Mouse (Mus musculus) CH12.LX (cell line): Measurements from ENCODE around the gene Eml2. TPM values are rescaled to one million over a fixed set of nuclear protein-coding genes. Genes with fewer than 3 reads are reported as not detected.

ENCODE experiments used
- DNase-seq: peaks from one replicate; pipeline ENCODE4 v3.0.0-alpha.2; 2013; ENCODE audit errors: extremely low read depth
- H3K27ac ChIP-seq: 2 replicates; pipeline ENCODE4 v1.5.1; 2012; ENCODE audit warnings: low read depth, mild to moderate bottlenecking, control low read depth, moderate library complexity; ENCODE audit not compliant: insufficient read depth
- H3K27me3 ChIP-seq: replicated peaks from 2 replicates; pipeline ENCODE3; 2012; ENCODE audit warnings: inconsistent platforms
- H3K36me3 ChIP-seq, 2 experiments: replicated peaks in 1 of 2; 2 replicates each; pipeline versions ENCODE3 to v1.6.1; 2012; ENCODE audit warnings: inconsistent platforms in 1 of 2, low read length in 1 of 2, mild to moderate bottlenecking in 1 of 2, mixed read lengths in 1 of 2, moderate library complexity in 1 of 2; ENCODE audit not compliant: control insufficient read depth in 1 of 2, insufficient read depth in 1 of 2
- H3K4me1 ChIP-seq, 2 experiments: 2 replicates each; pipeline ENCODE4 v1.6.1; 2012; ENCODE audit warnings: inconsistent platforms in 1 of 2, moderate library complexity in 1 of 2; ENCODE audit not compliant: insufficient read depth in 2 of 2, control insufficient read depth in 1 of 2
- H3K4me2 ChIP-seq: 2 replicates; pipeline ENCODE4 v1.6.1; 2012; ENCODE audit warnings: low read depth, mild to moderate bottlenecking, control low read depth; ENCODE audit not compliant: poor library complexity, insufficient read depth, severe bottlenecking
- H3K4me3 ChIP-seq, 3 experiments: fragments of 150-350 bp in 1 of 3; sonication (generic) in 1 of 3; replicated peaks in 1 of 3; 2 replicates each; pipeline versions ENCODE3 to v1.5.1; 2011 to 2012; ENCODE audit warnings: low read depth in 2 of 3, low read length in 2 of 3, mild to moderate bottlenecking in 2 of 3, moderate library complexity in 2 of 3, control low read depth in 1 of 3, improper control_type of control experiment in 1 of 3, inconsistent platforms in 1 of 3, mixed read lengths in 1 of 3; ENCODE audit not compliant: poor library complexity in 1 of 3
- H3K79me2 ChIP-seq: replicated peaks from 2 replicates; pipeline ENCODE4 v1.6.1; 2012; ENCODE audit warnings: mild to moderate bottlenecking, moderate library complexity; ENCODE audit not compliant: control insufficient read depth, poor library complexity, insufficient read depth, severe bottlenecking; ENCODE audit errors: extremely low read depth
- H3K9ac ChIP-seq: 2 replicates; pipeline ENCODE4 v1.6.1; 2012; ENCODE audit warnings: low read depth, mild to moderate bottlenecking, control low read depth, moderate library complexity; ENCODE audit not compliant: insufficient read depth
- H3K9me3 ChIP-seq: replicated peaks from 2 replicates; pipeline ENCODE3; 2012; ENCODE audit warnings: low read length, inconsistent platforms, mixed read lengths
- BHLHE40 ChIP-seq: IDR thresholded peaks from 2 replicates; pipeline ENCODE4 v1.6.1; 2011; ENCODE audit warnings: mild to moderate bottlenecking, low read depth, low read length, improper control_type of control experiment
- CHD2 ChIP-seq: IDR thresholded peaks from 2 replicates; pipeline ENCODE4 v1.6.1; 2011; ENCODE audit warnings: low read length, improper control_type of control experiment
- CTCF ChIP-seq, 2 experiments: IDR thresholded peaks in 1 of 2; conservative IDR thresholded peaks in 1 of 2; 2 replicates each; pipeline ENCODE4 v1.5.1; 2011 to 2012; ENCODE audit warnings: low read depth in 2 of 2, low read length in 2 of 2, improper control_type of control experiment in 1 of 2, inconsistent platforms in 1 of 2, mild to moderate bottlenecking in 1 of 2, moderate library complexity in 1 of 2
- E2F4 ChIP-seq: IDR thresholded peaks from 2 replicates; pipeline ENCODE4 v1.6.1; 2011; ENCODE audit warnings: low read depth, low read length, improper control_type of control experiment; ENCODE audit not compliant: insufficient replicate concordance
- ELF1 ChIP-seq: IDR thresholded peaks from 2 replicates; pipeline ENCODE4 v1.6.1; 2014; ENCODE audit warnings: low read depth, mild to moderate bottlenecking, inconsistent platforms, low read length, improper control_type of control experiment
- EP300 ChIP-seq: IDR thresholded peaks from 2 replicates; pipeline ENCODE4 v1.6.1; 2011; ENCODE audit warnings: low read length, improper control_type of control experiment
- ETS1 ChIP-seq: conservative IDR thresholded peaks from 2 replicates; pipeline ENCODE4 v1.6.1; 2012; ENCODE audit warnings: low read depth, mild to moderate bottlenecking, inconsistent platforms, low read length, improper control_type of control experiment, moderate library complexity
- GABPA ChIP-seq: IDR thresholded peaks from 2 replicates; pipeline ENCODE4 v1.6.1; 2012; ENCODE audit warnings: low read depth, low read length, improper control_type of control experiment, inconsistent platforms; ENCODE audit not compliant: insufficient replicate concordance
- HCFC1 ChIP-seq: IDR thresholded peaks from 2 replicates; pipeline ENCODE4 v1.6.1; 2012; ENCODE audit warnings: low read depth, mild to moderate bottlenecking, inconsistent platforms, low read length, improper control_type of control experiment
- IRF4 ChIP-seq: IDR thresholded peaks from 2 replicates; pipeline ENCODE4 v1.6.1; 2014; ENCODE audit warnings: low read depth, mild to moderate bottlenecking, inconsistent platforms, low read length, improper control_type of control experiment
- JUN ChIP-seq: IDR thresholded peaks from 2 replicates; pipeline ENCODE4 v1.6.1; 2011; ENCODE audit warnings: low read depth, mild to moderate bottlenecking, low read length, improper control_type of control experiment, moderate library complexity; ENCODE audit not compliant: insufficient read depth
- JUND ChIP-seq: conservative IDR thresholded peaks from 2 replicates; pipeline ENCODE4 v1.6.1; 2011; ENCODE audit warnings: low read depth, low read length, improper control_type of control experiment
- KAT2A ChIP-seq: IDR thresholded peaks from 2 replicates; pipeline ENCODE4 v1.6.1; 2012; ENCODE audit warnings: low read length, improper control_type of control experiment, inconsistent platforms; ENCODE audit not compliant: insufficient replicate concordance
- MAFK ChIP-seq: IDR thresholded peaks from 2 replicates; pipeline ENCODE4 v1.6.1; 2011; ENCODE audit warnings: low read length, improper control_type of control experiment; ENCODE audit not compliant: insufficient replicate concordance
- MAX ChIP-seq: IDR thresholded peaks from 2 replicates; pipeline ENCODE4 v1.6.1; 2011; ENCODE audit warnings: low read length, improper control_type of control experiment
- MAZ ChIP-seq: IDR thresholded peaks from 2 replicates; pipeline ENCODE4 v1.6.1; 2012; ENCODE audit warnings: low read depth, mild to moderate bottlenecking, inconsistent platforms, low read length, improper control_type of control experiment, moderate library complexity
- MEF2A ChIP-seq: IDR thresholded peaks from 2 replicates; pipeline ENCODE4 v1.6.1; 2014; ENCODE audit warnings: low read depth, mild to moderate bottlenecking, inconsistent platforms, low read length, improper control_type of control experiment, borderline replicate concordance
- MXI1 ChIP-seq: IDR thresholded peaks from 2 replicates; pipeline ENCODE4 v1.6.1; 2011; ENCODE audit warnings: mild to moderate bottlenecking, low read depth, low read length, improper control_type of control experiment
- MYC ChIP-seq: IDR thresholded peaks from 2 replicates; pipeline ENCODE4 v1.6.1; 2011; ENCODE audit warnings: low read depth, mild to moderate bottlenecking, improper control_type of control experiment, low read length
- NELFE ChIP-seq: IDR thresholded peaks from 2 replicates; pipeline ENCODE4 v1.6.1; 2011; ENCODE audit warnings: low read depth, low read length, improper control_type of control experiment
- NRF1 ChIP-seq: IDR thresholded peaks from 2 replicates; pipeline ENCODE4 v1.6.1; 2014; ENCODE audit warnings: low read depth, mild to moderate bottlenecking, inconsistent platforms, low read length, improper control_type of control experiment, moderate library complexity
- POLR2A ChIP-seq: IDR thresholded peaks from 2 replicates; pipeline ENCODE4 v1.6.1; 2011; ENCODE audit warnings: low read depth, mild to moderate bottlenecking, improper control_type of control experiment, low read length
- POLR2AphosphoS2 ChIP-seq: IDR thresholded peaks from 2 replicates; pipeline ENCODE4 v1.6.1; 2011; ENCODE audit warnings: low read depth, low read length, improper control_type of control experiment
- RAD21 ChIP-seq: IDR thresholded peaks from 2 replicates; pipeline ENCODE4 v1.6.1; 2011; ENCODE audit warnings: low read depth, mild to moderate bottlenecking, low read length, improper control_type of control experiment, moderate library complexity
- RCOR1 ChIP-seq: conservative IDR thresholded peaks from 2 replicates; pipeline ENCODE4 v1.6.1; 2012; ENCODE audit warnings: low read depth, mild to moderate bottlenecking, inconsistent platforms, low read length, improper control_type of control experiment
- SIN3A ChIP-seq: IDR thresholded peaks from 2 replicates; pipeline ENCODE4 v1.6.1; 2012; ENCODE audit warnings: low read length, improper control_type of control experiment, inconsistent platforms
- SMC3 ChIP-seq: IDR thresholded peaks from 2 replicates; pipeline ENCODE4 v1.6.1; 2011; ENCODE audit warnings: low read depth, low read length, improper control_type of control experiment
- TBP ChIP-seq: conservative IDR thresholded peaks from 2 replicates; pipeline ENCODE4 v1.6.1; 2011; ENCODE audit warnings: low read depth, low read length, improper control_type of control experiment
- TCF12 ChIP-seq: IDR thresholded peaks from 2 replicates; pipeline ENCODE4 v1.6.1; 2014; ENCODE audit warnings: low read depth, mild to moderate bottlenecking, inconsistent platforms, low read length, improper control_type of control experiment
- UBTF ChIP-seq: IDR thresholded peaks from 2 replicates; pipeline ENCODE4 v1.6.1; 2012; ENCODE audit warnings: low read depth, mild to moderate bottlenecking, inconsistent platforms, low read length, improper control_type of control experiment, moderate library complexity
- USF1 ChIP-seq: IDR thresholded peaks from 2 replicates; pipeline ENCODE4 v1.6.1; 2014; ENCODE audit warnings: low read depth, mild to moderate bottlenecking, inconsistent platforms, low read length, improper control_type of control experiment
- ZKSCAN1 ChIP-seq: IDR thresholded peaks from 2 replicates; pipeline ENCODE4 v1.6.1; 2012; ENCODE audit warnings: low read depth, inconsistent platforms, low read length, improper control_type of control experiment, borderline replicate concordance
- ZMIZ1 ChIP-seq: IDR thresholded peaks from 2 replicates; pipeline ENCODE4 v1.6.1; 2012; ENCODE audit warnings: low read depth, mild to moderate bottlenecking, inconsistent platforms, low read length, improper control_type of control experiment
- dilution Hi-C: fragments of 300-500 bp; cut with MboI; formaldehyde crosslinking; loops from 2 replicates; pipeline ENCODE4 v1.14.3; 2020; ENCODE audit warnings: low sequenced_read_pairs; ENCODE audit not compliant: extremely low pct_unique_long_range_greater_than_20kb, extremely low pct_ligation_motif_present
- in situ Hi-C: fragments of 300-500 bp; cut with MboI; formaldehyde crosslinking; loops from 3 replicates; pipeline ENCODE4 v1.14.3; 2019; ENCODE audit warnings: low sequenced_read_pairs, low pct_ligation_motif_present, low pct_unique_long_range_greater_than_20kb, mixed read lengths
- polyA plus RNA-seq: library from polyadenylated mRNA; unstranded; fragments of >175 nt; gene quantifications from 2 replicates; pipeline ENCODE4 v1.2.1, GENCODE M21; 2012; ENCODE audit warnings: low read depth; ENCODE audit not compliant: insufficient read length
- total RNA-seq, 2 experiments: library from RNA; depleted of rRNA; stranded (reverse); fragments of 300-350 nt in 1 of 2; fragments of >200 nt in 1 of 2; gene quantifications; 2 replicates each; pipeline ENCODE4 v1.2.3; 2012 to 2014

Eml2 gene
- total and polyA plus RNA-seq, 3 experiments, result 12.3 to 52.4 (median 29.1) TPM

DNA sequence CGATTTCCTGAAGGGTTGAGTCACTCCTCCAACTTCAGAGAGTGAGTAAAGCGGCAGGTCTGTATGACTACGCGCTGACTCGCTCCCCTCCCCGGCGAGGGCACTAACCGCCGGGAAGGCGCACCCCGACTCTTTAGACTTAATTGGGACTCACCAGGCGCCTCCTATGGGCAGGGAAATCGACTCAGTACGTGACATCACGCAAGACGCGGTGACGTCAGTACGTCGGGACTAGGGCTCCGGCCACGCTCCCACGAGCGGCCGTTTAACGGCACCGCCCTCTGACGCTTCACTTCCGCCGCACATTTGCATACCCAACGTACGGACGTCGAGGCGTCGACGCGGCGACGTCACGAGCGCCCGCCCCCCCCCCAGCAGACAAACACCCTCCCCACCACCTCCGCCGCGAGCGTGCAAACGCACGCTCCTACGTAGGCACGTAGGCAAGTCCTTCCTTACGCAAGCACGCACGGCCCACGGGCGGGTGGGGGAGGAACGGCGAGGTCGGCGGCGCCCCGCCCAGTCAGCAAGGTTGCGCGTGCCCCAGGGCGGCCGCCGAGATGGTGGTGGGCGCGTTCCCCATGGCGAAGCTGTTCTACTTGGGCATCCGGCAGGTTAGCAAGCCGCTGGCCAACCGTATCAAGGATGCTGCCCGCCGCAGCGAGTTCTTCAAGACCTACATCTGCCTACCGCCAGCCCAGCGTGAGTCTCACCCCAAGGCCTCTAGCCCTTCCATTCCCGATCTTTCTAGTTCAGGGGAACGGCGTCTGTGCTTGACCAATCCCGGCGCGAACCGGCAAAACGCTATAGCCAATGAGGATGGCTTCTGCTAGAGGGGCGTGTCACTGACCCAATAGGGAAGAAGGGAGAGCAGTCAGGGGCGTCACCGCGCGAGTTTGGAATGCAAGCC lies 51.9 kb downstream of the Eml2 start, which contains the start of gene Opa3:
Gene Opa3, plus strand, starts transcription at position 452 of the 910 bp plus-strand sequence.
- Histone ChIP-seq H3K36me3 (peaks cover 0 to 57% of the 10 kb centered on the region in 2 experiments), H3K9ac (peak within 1 kb of the TSS; percentile 95), H3K4me3 (peak within 1 kb of the TSS; percentile 75 to 99 (median 92)), H3K27ac (peak within 1 kb of the TSS; percentile 91), H3K27me3 (no peaks in the 10 kb centered on the region), H3K9me3 (no peaks in the 10 kb centered on the region), H3K79me2 (peaks cover 14% of the 10 kb centered on the region), H3K4me2 (peak within 1 kb of the TSS; percentile 90), H3K4me1 (peaks cover 0 to 32% of the 10 kb centered on the region in 2 experiments; a peak in 2 of 4 replicates)
- DNase-seq, result peak; percentile 100
- peak; percentile 70 for TF ChIP-seq POLR2AphosphoS2
- peak; percentile 35; the same call in 1 of the 2 replicates for TF ChIP-seq MXI1
- TF ChIP-seq MYC, result peak; percentile 71; the same call in 1 of the 2 replicates
- TF ChIP-seq IRF4, result peak; percentile 58; the same call in 1 of the 2 replicates
- no peak for TF ChIP-seq UBTF
- TF ChIP-seq TCF12, result peak; percentile 33; the same call in 1 of the 2 replicates
- TF ChIP-seq ZKSCAN1, result no peak
- TF ChIP-seq BHLHE40, result peak; percentile 67
- peak; percentile 63; the same call in 1 of the 2 replicates for TF ChIP-seq KAT2A
- TF ChIP-seq TBP, result 0 out of 2 replicates have a peak, but pooled peaks have one; percentile 49
- TF ChIP-seq ETS1, result peak; percentile 75
- TF ChIP-seq NELFE, result peak; percentile 73
- peak; percentile 79 for TF ChIP-seq ZMIZ1
- TF ChIP-seq ELF1, result peak; percentile 76
- no peak for TF ChIP-seq RCOR1
- TF ChIP-seq GABPA, result peak; percentile 48; the same call in 1 of the 2 replicates
- peak in 1 of 2 experiments; percentile 55; a peak in 2 of 4 replicates for TF ChIP-seq CTCF (conservative IDR thresholded peaks at IDR 0.05 in 1 of 2, IDR thresholded peaks at IDR 0.05 in 1 of 2; ENCODE audit: low read depth in 2 of 2, low read length in 2 of 2)
- TF ChIP-seq SMC3, result no peak
- TF ChIP-seq MEF2A, result 0 out of 2 replicates have a peak, but pooled peaks have one; percentile 22
- no peak for TF ChIP-seq MAFK
- 0 out of 2 replicates have a peak, but pooled peaks have one; percentile 63 for TF ChIP-seq E2F4
- TF ChIP-seq CHD2, result peak; percentile 97
- TF ChIP-seq POLR2A, result peak; percentile 82
- TF ChIP-seq NRF1, result peak; percentile 15
- peak; percentile 83 for TF ChIP-seq SIN3A
- peak; percentile 60 for TF ChIP-seq MAX
- TF ChIP-seq HCFC1, result peak; percentile 69
- peak; percentile 15; the same call in 1 of the 2 replicates for TF ChIP-seq JUN
- no peak for TF ChIP-seq EP300
- 0 out of 2 replicates have a peak, but pooled peaks have one; percentile 34 for TF ChIP-seq JUND
- no peak; the same call in 1 of the 2 replicates for TF ChIP-seq RAD21
- peak; percentile 25 for TF ChIP-seq USF1
- peak; percentile 79; the same call in 1 of the 2 replicates for TF ChIP-seq MAZ
- dilution Hi-C loops, result no loop called here
- in situ Hi-C loops, result no loop called here
